Mouse (Mus musculus) small intestine, adult 2 months (tissue): ENCODE measurements around the gene Defb45. TPM values are rescaled to one million over a fixed set of nuclear protein-coding genes. Genes with fewer than 3 reads are reported as not detected.
A peak's percentile ranks its signal among the peaks of the same experiment; 100 is the strongest.

ENCODE experiments used
- H3K27ac ChIP-seq: fragments of 200-500 bp; 2 replicates; pipeline ENCODE4 v1.5.1; 2012; ENCODE audit warnings: low read depth, low read length, control low read depth, inconsistent platforms; ENCODE audit not compliant: insufficient read depth
- H3K27me3 ChIP-seq: fragments of 200-500 bp; 2 replicates; pipeline ENCODE4 v1.6.1; 2012; ENCODE audit warnings: mild to moderate bottlenecking, moderate library complexity, low read length, inconsistent platforms; ENCODE audit not compliant: control insufficient read depth, insufficient read depth
- H3K36me3 ChIP-seq: fragments of 200-500 bp; 2 replicates; pipeline ENCODE4 v1.6.1; 2012; ENCODE audit warnings: mild to moderate bottlenecking, low read length, control low read depth, inconsistent platforms; ENCODE audit not compliant: control insufficient read depth, insufficient read depth
- H3K4me1 ChIP-seq: fragments of 200-500 bp; 2 replicates; pipeline ENCODE4 v1.6.1; 2012; ENCODE audit warnings: low read length, inconsistent platforms, mixed read lengths; ENCODE audit not compliant: control insufficient read depth, insufficient read depth, insufficient read length
- H3K4me3 ChIP-seq: fragments of 200-500 bp; 2 replicates; pipeline ENCODE4 v1.5.1; 2012; ENCODE audit warnings: low read depth, mild to moderate bottlenecking, control low read depth, inconsistent platforms, low read length, moderate library complexity
- CTCF ChIP-seq: fragments of 200-500 bp; IDR thresholded peaks from 2 replicates; pipeline ENCODE4 v1.5.1; 2012; ENCODE audit warnings: low read depth, mild to moderate bottlenecking, control low read depth, inconsistent platforms, low read length, moderate library complexity, mixed read lengths; ENCODE audit not compliant: insufficient replicate concordance, insufficient read length; ENCODE audit errors: extremely low read depth
- POLR2A ChIP-seq: fragments of 200-500 bp; IDR thresholded peaks from 2 replicates; pipeline ENCODE4 v1.6.1; 2012; ENCODE audit warnings: low read depth, mild to moderate bottlenecking, control low read depth, inconsistent platforms, low read length, moderate library complexity
- WGBS: fragments of 180-500 bp; shearing (Covaris S2); methylation state at CpG from one replicate; pipeline ENCODE4 v1.1.7; 2018; 5-methylcytosine and 5-hydroxymethylcytosine counted together
- polyA plus RNA-seq: library from polyadenylated mRNA; depleted of rRNA; stranded (reverse); fragments of >200 nt; gene quantifications from 2 replicates; pipeline ENCODE4 v1.2.3, GENCODE M21; 2012

Gene Defb45
- polyA plus RNA-seq, 1 experiment, result not detected

GRCm38 (mm10) chr2:152580612-152581011, 18.6 kb downstream of the Defb45 start:
- Histone ChIP-seq H3K27me3 (no peaks in the 10 kb centered on the region), H3K36me3 (no peaks in the 10 kb centered on the region), H3K4me1 (no peaks in the 10 kb centered on the region), H3K27ac (no peak overlapping the region), H3K4me3 (no peak overlapping the region)
- TF ChIP-seq CTCF (no peak), POLR2A (no peak)
- WGBS, result 66% methylated on average over 11 of the region's 11 CpGs

- WGBS, result 70% methylated on average over 7 of the region's 7 CpGs
- Histone ChIP-seq H3K4me1 (no peaks in the 10 kb centered on the region), H3K27me3 (no peaks in the 10 kb centered on the region), H3K27ac (no peak within 1 kb of the TSS), H3K36me3 (no peaks in the 10 kb centered on the region), H3K4me3 (no peak within 1 kb of the TSS)
- no peak for TF ChIP-seq CTCF
- TF ChIP-seq POLR2A, result no peak
These were observed 19.1 kb downstream of the Defb45 start, which contains the start of gene Defb19 for GRCm38 (mm10) chr2:152580107-152580506. Gene Defb19, minus strand, starts transcription at chr2:152580312.

- no peak overlapping the region for H3K4me3 ChIP-seq
- 95% methylated on average over 8 of the region's 8 CpGs for WGBS
- H3K27me3 ChIP-seq, result peaks cover 2% of the 10 kb centered on the region; the same call in 1 of the 2 replicates
- no peaks in the 10 kb centered on the region for H3K36me3 ChIP-seq
- H3K4me1 ChIP-seq, result no peaks in the 10 kb centered on the region
- TF ChIP-seq CTCF (no peak), POLR2A (no peak)
- no peak overlapping the region for H3K27ac ChIP-seq
These were observed 25.7 kb downstream of the Defb45 start for GRCm38 (mm10) chr2:152573484-152573883.

- TF ChIP-seq POLR2A, result no peak
- TF ChIP-seq CTCF, result peak; percentile 28; the same call in 1 of the 2 replicates
- Histone ChIP-seq H3K36me3 (no peaks in the 10 kb centered on the region), H3K27me3 (peaks cover 2% of the 10 kb centered on the region; the same call in 1 of the 2 replicates), H3K4me3 (no peak within 1 kb of the TSS), H3K4me1 (no peaks in the 10 kb centered on the region), H3K27ac (no peak within 1 kb of the TSS)
- WGBS, result 68% methylated on average over 11 of the region's 11 CpGs
These were observed 26.9 kb downstream of the Defb45 start, which contains the start of gene Defb21 for GRCm38 (mm10) chr2:152572114-152572794. Gene Defb21, plus strand, starts transcription at chr2:152572744.

- 35% methylated on average over 6 of the region's 6 CpGs for WGBS
- H3K27ac ChIP-seq, result no peak overlapping the region
- no peak overlapping the region for H3K4me3 ChIP-seq
- TF ChIP-seq POLR2A (no peak), CTCF (no peak)
- H3K36me3 ChIP-seq, result no peaks in the 10 kb centered on the region
- peaks cover 2% of the 10 kb centered on the region; the same call in 1 of the 2 replicates for H3K27me3 ChIP-seq
- H3K4me1 ChIP-seq, result no peaks in the 10 kb centered on the region
These were observed 28.9 kb downstream of the Defb45 start for GRCm38 (mm10) chr2:152570313-152570712.

GRCm38 (mm10) chr2:152569881-152570280, 29.3 kb downstream of the Defb45 start:
- TF ChIP-seq POLR2A (no peak), CTCF (no peak)
- no peak overlapping the region for H3K4me3 ChIP-seq
- no peak overlapping the region for H3K27ac ChIP-seq
- peaks cover 2% of the 10 kb centered on the region; the same call in 1 of the 2 replicates for H3K27me3 ChIP-seq
- no peaks in the 10 kb centered on the region for H3K4me1 ChIP-seq
- H3K36me3 ChIP-seq, result no peaks in the 10 kb centered on the region
- WGBS, result 70% methylated on average over 4 of the region's 4 CpGs

GRCm38 (mm10) chr2:152569038-152569437, 30.2 kb downstream of the Defb45 start, which contains the start of gene Gm17416:
Gene Gm17416, plus strand, starts transcription at chr2:152569338.
- H3K4me3 ChIP-seq, result no peak within 1 kb of the TSS
- H3K27me3 ChIP-seq, result peaks cover 2% of the 10 kb centered on the region; the same call in 1 of the 2 replicates
- WGBS, result 94% methylated on average over 5 of the region's 5 CpGs
- no peaks in the 10 kb centered on the region for H3K36me3 ChIP-seq
- TF ChIP-seq POLR2A, result no peak
- TF ChIP-seq CTCF, result no peak
- no peak within 1 kb of the TSS for H3K27ac ChIP-seq
- H3K4me1 ChIP-seq, result no peaks in the 10 kb centered on the region

- Histone ChIP-seq H3K4me1 (no peaks in the 10 kb centered on the region), H3K27ac (no peak overlapping the region), H3K27me3 (no peaks in the 10 kb centered on the region), H3K4me3 (no peak overlapping the region), H3K36me3 (no peaks in the 10 kb centered on the region)
- TF ChIP-seq CTCF (no peak), POLR2A (no peak)
- 76% methylated on average over 7 of the region's 7 CpGs for WGBS
These were observed 42.5 kb downstream of the Defb45 start for GRCm38 (mm10) chr2:152556655-152557054.
